Mouse (Mus musculus) fibroblast of lung, adult 2 months (primary cell): ENCODE data around the gene Il6ra.

Experiments used
- DNase-seq: peaks from one replicate; pipeline ENCODE4 v3.0.0-alpha.2; 2011; ENCODE audit warnings: low read depth

Gene Il6ra

DNA sequence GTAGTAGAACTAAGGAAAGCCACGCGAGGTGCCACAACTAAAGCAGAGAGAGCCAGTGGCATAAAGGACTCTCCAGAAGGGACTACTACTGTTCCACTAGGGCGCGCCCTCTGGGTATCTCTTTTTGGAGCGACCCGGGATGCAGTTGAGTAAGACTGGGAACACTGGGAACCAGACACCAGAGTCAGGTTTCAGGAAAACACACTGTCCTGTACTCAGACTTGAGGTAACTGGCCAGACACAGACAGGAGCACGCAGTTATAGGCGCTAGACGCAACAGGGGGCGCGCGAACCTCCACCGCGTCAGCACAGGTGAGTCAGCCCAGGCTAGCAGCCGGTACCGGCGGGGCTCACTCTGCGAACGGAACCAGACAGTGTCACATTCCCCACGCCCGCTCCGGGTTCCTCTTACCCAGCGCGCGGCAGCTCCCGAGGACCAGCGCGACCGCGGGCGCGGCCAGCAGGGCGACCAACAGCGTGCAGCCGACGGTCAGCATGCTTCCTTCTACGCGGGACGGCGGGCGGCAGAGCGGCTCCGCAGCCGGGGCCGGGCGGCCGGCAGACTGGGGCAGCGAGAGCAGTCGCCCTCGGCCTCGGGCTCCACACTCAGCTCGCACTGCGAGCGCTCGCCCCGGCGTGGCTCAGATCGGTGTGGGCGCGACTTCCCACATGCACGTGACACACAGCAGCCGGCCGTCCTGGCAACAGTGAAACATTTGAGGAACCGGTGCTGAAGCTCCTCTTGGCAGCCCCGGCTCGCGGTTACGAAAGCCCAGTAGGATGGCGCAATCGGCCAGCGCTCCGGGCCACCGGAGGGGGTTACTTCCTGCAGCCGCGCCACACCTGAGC is at the start of gene Il6ra:
Gene Il6ra, minus strand, starts transcription at position 654 of the 849 bp plus-strand sequence.
- peak; percentile 72 for DNase-seq

GRCm38 (mm10) chr3:89962059-89962750 is 49.2 kb upstream of the Il6ra start:
- peak; percentile 70 for DNase-seq

DNA sequence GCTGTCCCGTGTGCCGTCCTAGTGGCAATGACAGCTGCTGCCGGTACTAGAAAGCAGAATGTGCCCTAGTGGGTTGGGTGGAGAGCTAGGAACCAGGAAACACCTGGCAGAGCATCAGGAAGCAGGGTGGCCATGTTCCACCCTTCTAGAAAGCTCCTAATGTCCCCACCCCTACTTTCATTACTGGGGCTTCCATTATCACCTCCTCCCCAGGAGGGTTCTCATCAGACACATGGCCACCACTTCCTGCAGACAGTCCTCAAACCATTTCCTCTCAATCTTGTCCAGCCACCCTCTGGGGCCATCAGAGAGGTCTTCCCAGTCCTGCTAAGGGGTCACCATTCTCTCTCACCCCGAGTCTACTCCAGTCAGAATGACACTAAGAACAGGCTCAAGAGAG is 48.4 kb upstream of the Il6ra start:
- no peak for DNase-seq

GRCm38 (mm10) chr3:89960469-89960868 is 47.5 kb upstream of the Il6ra start:
- peak; percentile 83 for DNase-seq

DNA sequence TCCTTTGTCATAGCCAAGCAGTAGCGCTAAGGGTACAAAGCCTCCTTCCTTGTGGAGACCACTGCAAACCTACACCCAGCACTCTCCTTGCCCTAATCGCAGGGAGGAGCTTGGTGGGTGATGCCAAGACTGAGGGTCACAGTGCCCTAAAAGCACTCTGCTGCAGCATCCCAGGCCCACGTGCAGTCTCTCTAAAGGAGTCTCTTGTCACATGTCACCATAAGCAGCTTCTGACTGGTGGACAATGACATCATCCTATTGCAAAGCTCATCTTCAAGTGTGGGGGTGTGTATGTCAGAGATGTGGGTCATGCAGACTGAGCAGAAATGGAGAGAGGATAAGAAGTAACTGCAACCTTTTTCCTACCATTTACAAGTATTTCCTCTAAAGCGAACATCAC is 46.4 kb upstream of the Il6ra start:
- DNase-seq, result no peak

DNA sequence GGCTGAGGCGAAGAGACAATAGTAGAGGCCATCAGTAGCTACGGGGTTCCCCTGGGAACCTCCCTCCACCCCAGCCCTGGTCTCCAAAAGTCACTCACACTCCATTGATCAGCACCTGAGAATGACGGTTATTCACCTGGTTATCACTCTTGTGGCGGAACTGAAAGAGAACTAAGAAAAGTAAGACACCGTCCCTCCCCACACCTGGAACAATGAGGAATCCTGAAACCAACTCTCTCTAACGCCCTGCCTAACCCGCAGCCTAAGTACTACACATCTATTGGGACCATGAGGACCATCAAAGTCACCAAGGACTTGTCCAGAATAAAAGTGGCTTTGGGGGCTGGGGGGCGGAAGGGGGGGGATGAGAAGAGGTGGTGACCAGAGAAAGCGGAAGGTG is 44.9 kb upstream of the Il6ra start:
- no peak for DNase-seq

GRCm38 (mm10) chr3:89956177-89956971 is 43.4 kb upstream of the Il6ra start:
- DNase-seq, result no peak

DNA sequence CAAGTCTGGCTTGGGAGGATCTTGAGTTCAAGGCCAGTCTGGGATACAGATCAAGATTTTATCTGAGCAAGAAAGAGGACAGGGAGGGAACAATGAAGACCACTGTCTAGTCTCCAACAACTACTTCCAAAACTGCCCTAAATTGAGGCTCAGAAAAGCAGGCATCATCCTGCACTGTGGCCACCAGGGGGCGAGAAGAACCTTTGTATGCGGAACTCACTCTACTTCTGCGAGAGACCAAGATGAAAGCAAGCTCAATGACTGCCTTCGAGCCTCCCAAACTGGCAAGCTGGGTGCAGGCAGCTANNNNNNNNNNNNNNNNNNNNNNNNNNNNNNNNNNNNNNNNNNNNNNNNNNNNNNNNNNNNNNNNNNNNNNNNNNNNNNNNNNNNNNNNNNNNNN is 40.4 kb upstream of the Il6ra start:
- DNase-seq, result peak; percentile 52

DNA sequence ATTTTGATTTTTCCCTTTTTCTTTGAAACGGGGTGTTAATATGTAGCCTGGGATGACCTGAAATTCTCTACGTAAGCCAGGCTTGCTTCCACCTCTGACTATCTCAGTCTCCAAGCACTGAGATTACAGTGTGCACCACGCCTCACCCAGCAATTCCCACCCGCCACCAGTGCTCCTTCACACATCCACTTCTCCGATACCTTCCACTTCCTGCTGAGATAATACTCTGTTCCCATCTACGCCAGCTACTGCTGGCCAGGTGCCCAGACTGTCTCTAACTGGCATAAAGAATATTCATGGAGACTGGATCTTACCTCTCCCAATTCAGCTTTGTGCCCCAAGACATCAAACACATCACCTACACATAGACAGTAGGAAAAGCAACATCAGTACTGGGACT is 35.7 kb upstream of the Il6ra start:
- DNase-seq, result no peak

DNA sequence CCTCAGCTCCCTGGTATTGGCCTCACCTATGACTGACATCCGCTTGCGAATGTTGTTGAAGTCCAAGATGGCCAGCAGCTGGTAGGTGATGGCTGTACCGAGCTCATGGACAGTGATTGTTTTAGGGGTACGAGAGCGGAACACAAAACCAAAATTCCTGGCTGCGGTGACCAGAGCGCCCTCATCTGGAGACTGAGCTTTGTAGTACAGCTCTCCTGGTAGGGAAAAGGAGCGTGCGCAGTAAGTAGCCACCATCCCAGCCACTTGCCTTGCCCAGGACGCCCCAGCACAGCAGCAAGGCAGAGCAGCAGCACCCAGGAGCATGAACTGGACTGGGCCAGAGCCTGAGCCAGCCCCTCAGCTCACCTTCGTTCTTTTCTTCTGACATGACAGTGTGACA is 35.0 kb upstream of the Il6ra start:
- no peak for DNase-seq

- DNase-seq, result no peak
These were observed 32.0 kb upstream of the Il6ra start for GRCm38 (mm10) chr3:89945026-89945425.

DNA sequence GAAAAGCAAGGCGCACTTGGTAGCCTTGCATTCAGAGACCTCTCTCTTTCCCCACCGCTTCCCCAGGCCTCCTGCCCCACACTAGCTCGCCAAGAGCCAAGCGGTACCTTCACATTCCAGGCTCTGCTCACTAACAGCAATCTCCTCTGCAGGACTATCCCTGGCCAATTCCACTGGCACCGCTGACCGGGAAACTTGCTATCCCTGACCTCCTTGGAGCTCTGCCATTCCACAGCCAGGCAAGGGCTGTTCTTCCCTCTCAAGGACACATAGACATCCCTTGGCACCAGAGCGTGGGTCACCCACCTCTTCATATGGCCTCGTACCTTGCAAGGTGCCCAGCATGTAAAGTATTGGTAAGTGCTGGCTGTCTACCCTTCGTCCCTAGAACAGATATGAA is 29.9 kb upstream of the Il6ra start:
- no peak for DNase-seq

GRCm38 (mm10) chr3:89936495-89936894 is 23.5 kb upstream of the Il6ra start:
- DNase-seq, result no peak

GRCm38 (mm10) chr3:89932925-89933324 is 19.9 kb upstream of the Il6ra start:
- no peak for DNase-seq

DNA sequence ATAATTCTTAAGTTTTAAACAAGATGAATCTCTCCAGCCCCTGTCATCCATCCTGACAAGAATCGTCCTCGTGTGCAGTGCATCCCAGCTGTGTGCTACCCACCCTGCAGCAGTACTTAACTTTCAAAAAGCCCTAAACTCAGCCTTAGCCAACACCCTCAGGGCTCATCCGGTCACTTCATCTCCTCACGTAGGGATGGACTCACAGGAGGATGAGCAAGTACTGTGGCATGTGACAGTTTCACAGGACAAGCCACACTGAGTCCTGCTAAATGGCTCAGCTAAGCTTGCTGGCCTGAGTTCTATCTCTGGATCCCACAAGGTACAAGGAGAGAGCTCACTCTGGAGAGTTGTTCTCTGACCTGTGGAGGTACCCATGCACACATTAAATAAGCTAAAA is 16.0 kb upstream of the Il6ra start:
- DNase-seq, result no peak

- DNase-seq, result no peak
These were observed 13.4 kb upstream of the Il6ra start for GRCm38 (mm10) chr3:89926440-89926839.

GRCm38 (mm10) chr3:89920711-89921110 is 7.7 kb upstream of the Il6ra start:
- DNase-seq, result no peak

DNA sequence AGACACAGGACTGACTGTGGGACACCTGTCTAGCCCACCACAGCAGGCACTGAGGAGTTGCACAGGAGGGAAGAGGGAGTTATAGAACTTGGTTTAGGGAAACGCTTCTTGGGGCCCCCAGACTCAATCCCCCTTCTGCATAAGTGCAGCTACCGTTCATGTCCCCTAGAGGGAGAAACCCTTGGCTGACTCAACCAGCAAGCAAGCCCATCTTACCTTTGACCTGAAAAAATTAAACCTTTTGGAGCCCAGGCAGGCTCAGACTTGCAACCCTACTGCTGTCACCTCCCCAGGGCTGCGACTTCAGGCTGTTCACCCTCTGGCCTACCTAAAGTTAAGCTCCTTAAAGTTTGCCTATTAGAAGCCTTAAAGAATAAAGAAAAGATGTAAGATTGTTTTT is 4.4 kb upstream of the Il6ra start:
- DNase-seq, result no peak

GRCm38 (mm10) chr3:89916622-89917021 is 3.6 kb upstream of the Il6ra start:
- no peak for DNase-seq

DNA sequence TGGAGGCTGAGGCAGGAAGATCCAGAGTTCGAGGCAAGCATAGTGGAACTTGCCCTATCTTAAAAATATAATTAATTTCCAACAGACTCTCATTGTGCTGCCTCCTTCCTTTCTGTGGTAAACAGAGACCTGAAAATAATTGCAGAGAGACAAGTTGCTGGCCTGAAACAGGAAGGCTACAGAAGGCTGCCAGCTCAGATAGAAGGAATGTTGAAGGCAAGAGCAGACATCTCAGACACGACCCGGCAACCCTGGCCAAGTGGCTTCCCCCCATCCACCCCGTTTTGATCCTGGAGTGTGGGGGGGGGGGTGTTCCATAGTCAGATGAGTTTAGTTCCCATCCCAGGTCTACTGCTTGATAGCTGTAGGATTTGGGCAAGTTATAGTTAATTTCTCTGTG is 1.7 kb upstream of the Il6ra start:
- no peak for DNase-seq

GRCm38 (mm10) chr3:89912108-89912542 is 871 bp downstream of the Il6ra start:
- DNase-seq, result no peak

DNA sequence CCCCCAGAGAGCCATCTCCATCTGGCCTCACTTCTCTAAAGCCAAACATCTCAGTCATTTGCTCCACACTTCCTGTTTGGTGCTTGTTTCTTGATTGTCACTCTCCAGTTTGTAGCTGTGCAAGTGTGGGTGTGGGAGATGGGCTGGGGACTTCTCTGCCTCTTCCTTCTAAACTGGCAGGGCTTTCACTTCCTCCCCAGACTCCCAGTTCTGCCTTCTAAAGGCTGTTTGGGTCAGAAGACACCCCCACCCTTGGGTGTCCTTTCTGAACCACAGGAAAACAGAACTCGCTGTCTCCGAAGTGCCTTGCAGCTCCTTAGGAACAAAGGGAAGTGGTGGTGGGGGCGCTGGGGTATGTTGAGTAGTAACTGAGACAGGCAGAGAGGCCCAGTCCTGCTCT is 1.8 kb downstream of the Il6ra start:
- no peak for DNase-seq
